Mouse (Mus musculus): ENCODE results near the gene Tlx3.

The Tlx3 gene

DNA sequence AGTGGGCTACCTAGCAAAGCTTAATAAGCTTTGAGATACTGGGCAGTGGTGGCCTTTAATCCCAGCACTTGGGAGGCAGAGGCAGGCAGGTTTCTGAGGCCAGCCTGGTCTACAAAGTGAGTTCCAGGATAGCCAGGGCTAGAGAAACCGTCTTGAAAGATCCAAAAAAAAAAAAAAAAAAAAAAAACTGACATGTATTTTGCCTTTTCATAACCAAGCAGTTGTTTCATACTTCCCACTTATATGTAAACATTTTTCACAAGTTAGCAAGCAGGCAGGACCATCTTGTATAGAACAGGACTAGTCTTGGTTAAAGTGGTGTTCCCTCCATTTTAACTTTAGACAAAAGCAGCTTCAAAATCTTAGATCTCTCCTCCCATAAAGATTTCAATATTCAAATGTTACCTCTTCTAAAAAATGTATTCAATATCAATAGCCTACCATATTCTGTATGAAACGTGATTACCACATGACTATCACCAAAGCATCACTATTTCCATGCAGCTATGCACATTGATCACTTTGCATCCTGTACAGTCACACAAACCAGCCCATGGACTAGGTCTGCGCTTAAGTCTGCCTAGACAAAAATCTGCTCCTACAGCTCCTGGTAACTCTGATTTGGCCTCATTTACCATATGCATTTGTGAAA lies 52.1 kb downstream of the Tlx3 start:
- in situ Hi-C loops (cut with MboI, MseI): no loop called here

Measured in regulatory T cell (primary cell).